In the genomic region with DNA sequence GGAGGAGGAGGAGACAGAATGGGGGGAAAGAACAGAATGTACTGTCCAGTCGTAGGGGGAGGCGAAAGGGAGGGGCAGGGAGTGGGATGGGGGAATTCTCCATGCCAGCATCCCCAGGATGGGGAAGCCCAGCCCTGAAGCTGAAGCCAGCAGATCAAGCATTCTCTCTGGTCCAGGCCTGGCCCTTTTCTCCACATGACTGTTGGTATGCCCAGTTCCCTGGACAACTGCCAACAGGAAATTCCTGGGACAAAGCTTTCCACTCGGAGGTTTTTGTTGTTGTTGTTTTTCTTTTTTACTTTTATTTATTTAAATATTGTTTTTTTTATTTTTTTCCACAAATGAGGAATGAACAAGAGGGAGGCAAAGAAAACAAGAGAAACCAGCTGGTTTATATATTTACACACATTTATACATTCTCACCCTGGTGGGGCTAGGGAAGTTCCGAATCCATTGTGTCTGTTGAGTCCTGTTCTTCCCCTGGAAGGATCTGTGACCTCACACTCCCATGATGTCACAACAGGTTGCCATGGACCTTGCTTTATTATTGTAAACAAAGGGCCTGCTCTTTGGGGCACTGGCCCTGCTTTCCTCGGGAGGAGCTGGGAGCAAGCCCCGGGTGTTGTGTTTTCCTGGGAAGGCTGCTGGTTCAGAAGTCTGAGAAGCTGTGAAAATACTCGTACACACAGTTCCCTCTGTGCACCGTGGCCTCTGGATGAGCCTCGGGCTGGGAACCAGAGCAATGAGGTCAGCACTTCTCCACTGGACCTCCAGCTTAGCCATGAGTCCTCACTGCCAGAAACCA, we compare ENCODE assay signal across 9 mouse cellular contexts.
DNase-seq lines count a peak whose midpoint lies in the region; ATAC-seq lines count a peak whose summit lies in the region.
"Had no signal": no experiment of that assay in that cellular context is flagged by ENCODE, and none has a peak within 500 bp of the region (broad histone marks: within the 10 kb centered on the region; RNA-seq: fewer than 3 reads in every experiment).

No protein-coding gene starts in this region.

- peak; percentile 60 for DNase-seq in left cerebral cortex, postnatal 4 days
- no peak for DNase-seq in left cerebral cortex, adult 8-10 months (ENCODE audit: low spot score in 2 of 2)
- DNase-seq in cerebellum, adult 8-10 months: peak; percentile 39
- DNase-seq in gastrocnemius, postnatal 36 days: peak; percentile 56 to 80
- DNase-seq in testis, postnatal 10 days (ENCODE audit: low spot score): peak; percentile 70

- intact Hi-C loops in left cerebral cortex, postnatal 4 days (cut with DNase I): no loop called here
- intact Hi-C loops in gastrocnemius, postnatal 36 days (cut with DNase I): no loop called here

- no peaks in the 10 kb centered on the region for H3K27me3 ChIP-seq in intestine, embryonic 16.5 days (replicated peaks; ENCODE audit: control insufficient read depth, insufficient read depth, low read length)
- H3K27me3 ChIP-seq in lung, embryonic 16.5 days (ENCODE audit: control insufficient read depth, insufficient read depth, low read depth, low read length): no peaks in the 10 kb centered on the region

- 33% methylated on average over 9 of the region's 9 CpGs for WGBS in intestine, embryonic 16.5 days
- WGBS in lung, embryonic 16.5 days: 15% methylated on average over 9 of the region's 9 CpGs

- H3K9me3 ChIP-seq in intestine, embryonic 16.5 days (ENCODE audit: control insufficient read depth, low read length): no peaks in the 10 kb centered on the region
- no peaks in the 10 kb centered on the region for H3K9me3 ChIP-seq in lung, embryonic 16.5 days (ENCODE audit: control insufficient read depth, low read length)
- H3K9me3 ChIP-seq: G1E had no signal

- peak; percentile 69 for ATAC-seq in intestine, embryonic 16.5 days
- ATAC-seq in lung, embryonic 16.5 days (ENCODE audit: low read depth): peak; percentile 88
- ATAC-seq in frontal cortex, adult (ENCODE audit: low TSS enrichment): no peak

- H3K4me2 ChIP-seq in intestine, embryonic 16.5 days (ENCODE audit: low read depth, low read length): no peak overlapping the region
- no peak overlapping the region for H3K4me2 ChIP-seq in lung, embryonic 16.5 days (ENCODE audit: low read depth, low read length)

- H3K36me3 ChIP-seq in intestine, embryonic 16.5 days (ENCODE audit: control insufficient read depth, insufficient read depth, low read length): no peaks in the 10 kb centered on the region
- H3K36me3 ChIP-seq in lung, embryonic 16.5 days (ENCODE audit: control insufficient read depth, insufficient read depth, low read length): no peaks in the 10 kb centered on the region
- H3K36me3 ChIP-seq: G1E had no signal

- no peak overlapping the region for H3K9ac ChIP-seq in intestine, embryonic 16.5 days (ENCODE audit: low read depth, low read length)
- H3K9ac ChIP-seq in lung, embryonic 16.5 days (ENCODE audit: low read length): no peak overlapping the region

- H3K27ac ChIP-seq in intestine, embryonic 16.5 days (ENCODE audit: low read length): peak overlapping the region; percentile 66
- H3K27ac ChIP-seq in lung, embryonic 16.5 days (ENCODE audit: low read length): peak overlapping the region; percentile 83

- H3K4me1 ChIP-seq in intestine, embryonic 16.5 days (ENCODE audit: control insufficient read depth, insufficient read depth, low read length): peaks cover 9% of the 10 kb centered on the region
- peaks cover 16% of the 10 kb centered on the region for H3K4me1 ChIP-seq in lung, embryonic 16.5 days (replicated peaks; ENCODE audit: control insufficient read depth, insufficient read depth, low read length)

- H3K4me3 ChIP-seq in intestine, embryonic 16.5 days (ENCODE audit: low read length): no peak overlapping the region
- no peak overlapping the region for H3K4me3 ChIP-seq in lung, embryonic 16.5 days (ENCODE audit: low read length)

Comparison
In these comparisons a context has a peak if more than half of its experiments do, and no peak if none do; other contexts are left out.
1. DNase-seq: peak in left cerebral cortex, postnatal 4 days (single experiment), cerebellum, adult 8-10 months (single experiment), gastrocnemius, postnatal 36 days (2 of 2) and testis, postnatal 10 days (single experiment); none in left cerebral cortex, adult 8-10 months (0 of 2).